Mouse (Mus musculus): ENCODE results near the gene Fblim1. TPM values are rescaled to one million over a fixed set of nuclear protein-coding genes. Genes with fewer than 3 reads are reported as not detected.
A peak's percentile ranks its signal among the peaks of the same experiment; 100 is the strongest.

Gene Fblim1
- total RNA-seq, 2 experiments from 2014 or later: not detected

DNA sequence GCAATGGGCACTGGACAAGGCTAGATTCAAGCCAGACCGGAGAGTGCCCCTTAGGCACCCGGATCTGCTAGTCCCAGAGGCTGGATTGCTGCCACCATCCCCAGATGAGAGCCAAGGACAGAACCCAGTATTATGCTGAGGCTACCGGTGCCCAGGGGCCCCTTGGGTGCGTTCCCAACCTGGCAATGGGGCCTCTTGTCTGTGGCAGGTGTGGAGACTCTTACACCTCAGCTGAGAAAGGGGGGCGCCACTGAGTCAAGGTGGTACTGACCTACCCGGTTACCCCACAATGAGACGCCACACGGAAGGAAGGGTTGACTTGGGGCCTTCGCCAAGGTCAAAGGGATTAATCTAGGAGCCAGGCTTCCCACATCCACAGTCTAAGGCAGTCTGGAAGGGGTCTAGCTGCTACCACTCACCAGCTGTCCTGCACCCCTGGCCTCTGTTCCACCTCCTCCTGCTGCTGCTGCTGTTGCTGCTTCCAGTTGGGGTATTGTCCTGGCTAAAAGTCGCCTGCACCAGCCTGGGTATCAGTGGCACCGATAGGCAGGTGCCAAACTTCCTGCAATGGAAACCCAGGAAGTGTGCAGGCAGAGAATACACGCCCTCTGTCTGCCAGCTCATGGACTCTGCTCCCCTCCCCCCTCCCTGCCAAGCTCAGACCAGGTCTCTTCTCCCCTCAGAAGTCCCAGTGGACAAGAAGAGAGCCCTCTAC, 4.6 kb downstream of the Fblim1 start:
- ATAC-seq (ENCODE audit: poor library complexity, severe bottlenecking): no peak

DNA sequence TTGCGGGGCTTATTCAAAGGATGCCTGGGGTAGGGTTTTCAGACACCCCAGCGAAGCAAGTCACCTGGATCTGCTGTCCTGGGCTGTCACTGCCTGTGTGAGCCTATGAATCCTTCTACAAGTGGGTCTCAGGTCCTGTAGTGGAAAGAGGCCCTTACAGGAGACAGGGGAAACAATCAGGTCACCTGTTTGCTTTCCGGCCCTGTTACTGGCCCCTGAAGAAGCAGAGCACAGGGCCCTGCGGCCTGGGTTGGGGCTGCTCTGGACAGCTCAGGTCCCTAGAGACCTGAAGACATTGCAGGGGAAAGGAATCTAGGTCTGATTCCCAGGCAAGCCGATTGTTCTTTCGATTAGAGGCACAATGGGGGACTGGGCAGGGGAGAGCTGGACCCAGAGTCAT, 5.5 kb downstream of the Fblim1 start:
- ATAC-seq (ENCODE audit: poor library complexity, severe bottlenecking): no peak

DNA sequence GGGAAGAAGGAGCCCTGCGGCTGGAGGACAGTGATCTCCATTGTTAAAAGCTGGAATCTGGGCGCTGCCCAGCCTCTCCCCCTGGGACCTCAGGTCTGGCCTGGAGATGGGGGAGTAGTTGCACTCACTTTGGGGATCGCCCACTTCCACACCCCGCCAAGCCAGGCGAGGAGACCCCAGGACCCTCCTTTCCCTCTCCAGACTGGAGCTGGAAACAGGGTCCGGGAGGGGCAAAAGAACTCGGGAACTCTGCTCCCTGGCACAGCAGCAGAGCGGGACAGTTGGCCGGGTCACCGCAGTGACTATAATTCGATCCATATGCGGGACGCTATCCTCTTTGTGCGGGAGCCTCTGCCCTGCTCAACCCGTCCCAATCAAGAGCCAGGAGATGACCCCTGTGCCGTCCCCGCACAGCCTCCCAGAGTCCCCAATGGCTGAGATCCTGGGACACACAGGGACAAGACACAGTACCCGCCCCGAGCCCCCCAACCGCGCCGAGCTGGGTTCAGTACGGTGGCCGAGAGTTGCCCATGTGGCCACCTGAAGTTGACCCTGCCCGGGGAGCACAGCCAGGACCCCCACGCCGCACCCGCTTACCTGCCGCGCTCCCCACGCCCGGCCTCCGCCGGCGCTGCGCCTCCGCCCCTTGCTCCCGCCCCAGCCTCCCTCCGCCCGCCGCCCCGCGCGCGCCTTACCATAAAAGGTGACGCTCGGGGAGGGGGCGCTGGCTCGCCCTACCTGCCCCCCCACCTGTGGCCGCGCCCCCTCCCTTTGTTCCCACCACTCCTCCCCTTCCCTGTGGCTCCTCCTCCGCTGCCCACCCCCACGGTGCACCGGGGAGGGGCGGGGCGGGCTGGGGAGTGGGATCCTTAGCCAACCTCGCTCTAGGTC, 6.4 kb downstream of the Fblim1 start:
- no peak for ATAC-seq (ENCODE audit: poor library complexity, severe bottlenecking)

DNA sequence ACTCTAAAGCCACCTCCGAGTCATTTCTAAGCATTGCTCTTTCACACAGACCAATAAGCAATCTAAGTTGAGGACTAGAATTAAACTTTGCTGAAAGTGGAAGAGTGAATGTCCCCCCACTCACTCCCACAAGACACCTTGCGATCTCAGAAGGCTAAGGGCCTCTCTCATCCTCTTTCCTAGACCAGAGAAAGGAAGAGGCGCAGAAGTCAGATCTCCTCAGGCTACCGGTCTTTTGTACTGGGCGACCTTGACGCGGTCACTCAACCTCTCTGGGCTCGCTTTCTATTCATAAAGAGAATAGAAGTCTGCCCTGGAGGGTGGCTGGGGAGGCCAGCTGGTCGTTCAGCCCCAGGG, 7.0 kb downstream of the Fblim1 start:
- ATAC-seq (ENCODE audit: poor library complexity, severe bottlenecking): no peak

DNA sequence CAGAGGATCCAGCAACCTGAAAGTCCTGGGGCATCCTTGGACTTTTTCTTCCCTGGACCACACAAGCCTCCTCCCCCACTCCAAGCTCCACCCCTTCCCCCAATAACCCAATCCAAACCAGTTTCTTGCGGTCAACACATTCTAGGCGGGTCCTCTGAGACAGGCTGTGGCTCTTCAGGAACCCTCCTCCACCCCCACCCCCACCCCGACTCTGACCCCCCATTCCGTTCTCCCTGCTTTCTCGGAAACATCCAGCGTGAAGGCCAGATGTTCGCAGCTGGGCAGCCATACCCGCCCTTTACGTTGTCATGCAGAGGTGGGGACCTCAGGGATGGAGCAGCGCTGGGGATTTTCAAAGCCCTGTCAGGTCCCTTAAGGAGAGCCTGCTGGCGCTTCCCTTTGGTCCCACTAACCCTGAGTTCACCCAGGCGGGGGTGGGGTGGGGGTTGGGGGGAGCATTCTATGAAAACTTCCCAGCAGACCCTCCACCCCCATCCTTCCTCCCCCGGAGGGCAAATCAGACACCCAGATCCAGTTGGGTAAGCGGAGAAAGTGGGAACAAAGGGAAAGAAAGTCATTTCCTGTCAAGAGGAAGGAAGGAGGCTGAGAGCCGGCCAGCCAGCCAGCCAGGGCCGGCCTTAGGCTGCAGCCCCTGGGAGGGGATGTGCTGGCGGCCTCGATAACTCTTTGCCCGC, 7.5 kb downstream of the Fblim1 start:
- ATAC-seq (ENCODE audit: poor library complexity, severe bottlenecking): no peak

DNA sequence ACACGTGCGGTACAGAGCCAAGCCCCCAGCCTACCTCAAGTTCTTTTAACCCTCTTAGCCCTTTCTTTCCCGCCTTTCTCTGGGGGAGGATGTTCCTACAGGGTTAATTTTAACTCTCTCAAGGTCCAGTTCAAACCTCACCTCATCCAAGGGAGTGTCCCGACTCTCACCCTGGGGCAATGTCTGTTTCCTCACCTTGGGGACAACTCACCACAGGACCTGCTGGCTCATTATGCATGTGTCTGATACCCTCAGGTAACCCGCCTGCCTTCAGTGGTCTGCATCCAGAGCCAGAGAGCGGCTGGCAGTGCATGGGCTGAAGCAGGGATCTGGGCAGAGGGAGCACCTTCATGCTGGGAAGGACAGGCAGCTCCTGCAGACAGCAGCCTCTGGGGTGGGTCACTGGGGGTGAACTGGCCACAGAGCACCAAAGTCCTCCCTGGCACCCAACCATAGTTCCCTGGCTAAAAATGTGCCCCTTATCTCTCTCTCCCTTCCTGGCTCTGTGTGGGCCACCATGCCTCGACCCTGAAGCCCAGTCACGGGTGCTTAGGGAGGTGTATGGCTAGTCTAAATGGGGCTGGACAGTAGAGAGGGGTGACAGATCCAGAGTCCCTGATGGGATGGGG, 9.1 kb downstream of the Fblim1 start:
- ATAC-seq (ENCODE audit: poor library complexity, severe bottlenecking): no peak

DNA sequence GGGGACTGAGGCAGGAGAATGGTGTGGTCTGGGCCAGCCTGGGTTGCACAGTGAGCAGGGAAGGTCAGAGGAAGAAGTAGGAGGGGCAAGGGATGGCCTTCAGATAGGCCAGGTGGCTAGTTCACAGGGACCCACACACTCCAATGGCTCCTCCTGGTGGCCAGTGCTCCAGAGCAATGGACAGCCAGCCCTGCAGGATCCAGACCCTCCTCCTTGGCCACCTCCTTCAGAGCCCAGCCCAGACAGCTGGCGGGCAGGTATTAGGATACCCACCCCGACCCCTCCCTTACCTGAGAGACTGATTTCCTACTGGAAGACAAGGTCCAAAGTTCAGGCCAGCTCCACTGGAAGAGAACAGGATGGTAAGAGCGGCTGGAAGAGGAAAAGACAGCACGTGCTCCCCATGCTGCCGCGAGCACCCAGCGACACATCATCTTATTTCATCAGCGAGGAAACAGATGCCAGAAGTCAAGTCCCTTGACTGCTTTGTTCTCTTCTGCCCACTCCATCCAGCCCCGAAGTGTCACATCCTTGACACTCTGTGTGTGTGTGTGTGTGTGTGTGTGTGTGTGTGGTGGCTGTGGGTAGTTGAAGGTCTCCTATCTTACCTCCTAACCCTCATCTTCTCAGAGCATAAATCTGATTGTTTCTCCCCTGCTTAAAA, 10.2 kb downstream of the Fblim1 start:
- ATAC-seq (ENCODE audit: poor library complexity, severe bottlenecking): no peak

DNA sequence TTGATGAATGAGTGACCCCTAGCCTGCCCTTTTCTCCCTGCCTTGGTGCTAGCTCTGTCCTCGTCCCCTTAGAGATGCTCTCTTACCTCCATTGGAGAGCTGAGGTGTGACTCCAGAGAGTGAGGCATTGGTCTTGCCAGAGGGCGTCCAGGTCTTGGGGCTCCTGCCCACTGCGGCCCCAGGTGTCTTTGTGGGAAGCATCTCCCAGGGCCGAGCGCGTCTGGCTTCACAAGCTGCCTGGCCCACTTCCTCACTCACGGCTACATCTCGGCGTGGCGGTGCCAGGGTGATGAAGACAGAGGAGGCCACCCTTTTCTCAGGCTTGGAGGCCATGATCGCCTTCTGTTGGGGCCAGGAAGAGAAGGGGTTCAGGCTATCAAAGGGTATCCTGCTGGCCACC, 10.8 kb downstream of the Fblim1 start:
- ATAC-seq (ENCODE audit: poor library complexity, severe bottlenecking): no peak

DNA sequence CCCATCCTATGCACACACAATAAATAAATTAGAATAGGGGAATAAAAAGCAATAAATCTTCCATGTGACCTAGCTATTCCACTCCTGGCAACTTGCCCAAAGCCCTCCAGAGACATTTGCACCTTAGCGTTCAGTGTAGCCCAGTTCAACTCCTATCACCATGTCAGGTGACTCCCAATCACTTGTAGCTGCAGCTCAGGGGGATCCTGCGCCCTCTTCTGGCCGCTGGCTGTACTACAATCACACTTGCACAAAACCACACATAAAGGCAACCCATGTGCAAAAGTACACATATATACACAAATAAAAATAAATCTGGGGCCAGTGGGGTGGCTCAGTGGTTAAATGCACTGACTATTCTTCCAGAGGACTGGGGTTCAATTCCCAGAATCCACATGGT, 14.3 kb downstream of the Fblim1 start:
- ATAC-seq (ENCODE audit: poor library complexity, severe bottlenecking): peak; percentile 49; the same call in 1 of the 2 replicates

DNA sequence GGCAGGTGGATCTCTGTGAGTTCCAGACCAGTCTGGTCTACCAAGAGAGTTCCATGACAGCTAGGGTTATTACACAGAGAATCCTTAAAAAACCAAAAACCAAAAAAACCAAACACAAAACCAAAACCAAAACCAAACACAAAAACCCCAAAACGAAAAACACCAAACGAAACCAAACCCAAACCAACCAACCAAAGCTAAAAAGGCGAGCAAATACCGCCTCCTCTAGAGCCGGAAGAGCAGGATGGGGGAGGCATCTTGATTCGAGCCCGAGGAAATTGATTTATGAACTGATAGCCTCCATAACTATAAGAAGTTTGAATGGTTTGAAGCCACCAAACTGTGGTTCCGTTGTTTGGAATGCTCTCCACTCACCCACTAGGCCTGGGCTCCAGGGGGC, 22.0 kb downstream of the Fblim1 start:
- no peak for ATAC-seq (ENCODE audit: poor library complexity, severe bottlenecking)

DNA sequence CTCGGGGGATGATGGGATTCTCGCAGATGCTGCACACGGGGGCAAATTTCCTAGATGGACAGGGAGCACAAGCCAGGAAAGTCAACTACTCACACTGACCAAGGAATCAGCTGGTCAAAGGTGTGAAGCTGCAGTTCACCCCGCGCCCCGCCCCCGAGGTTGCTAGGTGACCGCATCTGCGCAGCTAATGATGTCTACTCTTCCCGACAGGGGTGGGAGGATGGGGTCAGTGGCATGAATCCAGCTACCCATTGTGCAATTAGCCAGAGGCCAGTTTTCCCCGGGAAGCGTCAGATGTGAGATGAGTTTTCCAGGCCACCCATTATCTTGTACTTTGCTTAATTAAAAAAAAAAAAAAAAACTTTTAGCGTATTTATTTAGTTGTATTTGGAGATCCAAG, 24.8 kb downstream of the Fblim1 start:
- no peak for ATAC-seq (ENCODE audit: poor library complexity, severe bottlenecking)

DNA sequence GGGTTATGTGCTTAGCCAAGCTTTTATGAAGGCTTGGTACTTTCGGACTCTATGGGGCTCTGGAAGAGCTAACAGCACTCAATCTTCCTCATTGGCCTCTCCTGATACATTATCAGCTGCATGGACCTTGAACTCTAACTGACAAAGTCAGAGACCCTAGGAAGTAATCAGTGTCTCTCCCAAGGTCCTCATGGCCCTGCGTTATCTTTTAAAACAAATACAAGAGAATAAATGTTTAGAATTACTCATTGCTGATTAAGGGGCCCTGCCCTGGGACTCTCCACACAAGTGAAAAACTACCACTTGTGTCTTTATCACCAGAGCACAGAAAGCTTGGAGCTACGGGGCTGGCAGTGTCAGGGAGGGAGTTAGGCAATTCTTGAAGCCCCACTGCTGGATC, 27.1 kb downstream of the Fblim1 start:
- no peak for ATAC-seq (ENCODE audit: poor library complexity, severe bottlenecking)

DNA sequence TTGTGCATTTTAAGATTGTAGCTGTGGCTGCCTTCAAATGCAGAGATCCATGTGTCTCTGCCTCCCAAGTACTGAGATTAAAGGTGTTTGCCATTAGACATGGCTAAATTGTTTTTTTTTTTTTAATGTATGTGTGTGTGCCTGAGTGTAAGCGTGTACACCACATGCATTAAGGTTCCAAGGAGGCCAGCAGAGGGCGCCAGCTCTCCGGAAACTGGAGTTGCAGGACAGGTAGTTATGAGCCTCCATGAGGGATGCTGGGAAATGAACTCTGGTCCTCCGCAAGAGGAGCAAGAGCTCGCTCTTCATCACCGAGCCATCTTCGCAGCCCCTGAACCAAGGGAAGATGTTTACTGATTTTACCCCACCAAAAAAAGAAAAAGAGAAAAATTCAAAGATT, 29.0 kb downstream of the Fblim1 start:
- ATAC-seq (ENCODE audit: poor library complexity, severe bottlenecking): no peak

DNA sequence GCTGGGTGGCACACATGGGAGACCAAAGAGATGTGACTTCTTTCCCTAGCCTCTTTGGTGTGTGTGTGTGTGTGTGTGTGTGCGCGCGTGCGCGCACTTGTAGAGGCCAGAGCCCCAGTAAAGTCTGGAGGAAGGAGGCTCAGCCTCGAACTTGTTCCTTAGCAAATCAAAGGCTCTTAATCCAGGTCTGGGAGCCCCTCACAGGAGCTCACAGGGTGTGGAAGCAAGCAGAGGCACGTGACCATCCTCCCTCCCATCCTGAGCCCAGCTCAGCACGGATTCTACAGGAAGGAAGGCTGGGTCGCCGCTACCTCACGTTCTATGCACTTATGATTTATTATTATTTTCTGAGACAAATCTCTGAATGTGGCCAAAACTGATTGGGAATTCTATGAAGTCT, 29.5 kb downstream of the Fblim1 start:
- no peak for ATAC-seq (ENCODE audit: poor library complexity, severe bottlenecking)

DNA sequence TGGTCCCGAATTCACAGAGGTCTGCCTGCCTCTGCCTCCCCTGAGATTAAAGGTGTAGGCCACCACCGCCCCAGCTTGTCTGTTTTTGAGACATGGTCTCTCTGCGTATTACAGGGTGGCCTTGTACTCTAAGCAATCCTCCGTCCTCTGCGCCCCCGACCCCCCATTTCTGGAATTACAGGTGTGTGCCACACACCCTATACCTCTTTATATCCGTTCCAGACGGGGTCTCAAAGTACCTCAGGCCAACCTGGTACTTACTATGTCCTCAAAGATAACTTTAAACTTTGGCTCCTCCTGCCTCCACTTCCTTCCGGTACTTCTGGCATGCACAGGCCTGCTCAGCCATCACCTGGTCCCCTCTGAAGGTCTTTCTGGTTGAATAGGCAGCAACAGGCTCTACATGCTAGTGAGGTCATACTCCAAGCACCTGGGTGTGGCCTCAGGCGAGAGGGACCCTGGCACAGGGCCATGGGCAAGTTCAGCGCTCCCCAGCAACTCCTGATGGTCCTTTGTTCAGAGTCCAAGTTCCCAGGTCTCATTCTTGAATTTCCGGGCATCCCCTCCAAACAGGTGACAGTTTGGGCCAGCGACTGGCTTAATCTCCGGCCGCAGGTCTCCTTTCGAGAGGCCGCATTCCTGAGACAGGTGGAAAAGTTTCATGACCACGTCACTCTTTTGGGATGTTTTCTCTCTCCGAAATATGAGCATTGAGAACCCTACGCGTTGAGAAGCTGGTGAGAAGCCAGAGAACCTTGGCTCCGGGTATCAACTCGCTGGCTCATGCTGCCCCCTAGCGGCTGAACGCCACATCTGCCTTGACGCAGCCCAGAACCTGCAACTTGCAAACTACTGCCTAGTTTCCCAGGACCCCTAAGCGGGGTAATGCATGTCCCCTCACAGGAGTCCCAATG, 30.9 kb downstream of the Fblim1 start:
- peak; percentile 57 for ATAC-seq (ENCODE audit: poor library complexity, severe bottlenecking)

DNA sequence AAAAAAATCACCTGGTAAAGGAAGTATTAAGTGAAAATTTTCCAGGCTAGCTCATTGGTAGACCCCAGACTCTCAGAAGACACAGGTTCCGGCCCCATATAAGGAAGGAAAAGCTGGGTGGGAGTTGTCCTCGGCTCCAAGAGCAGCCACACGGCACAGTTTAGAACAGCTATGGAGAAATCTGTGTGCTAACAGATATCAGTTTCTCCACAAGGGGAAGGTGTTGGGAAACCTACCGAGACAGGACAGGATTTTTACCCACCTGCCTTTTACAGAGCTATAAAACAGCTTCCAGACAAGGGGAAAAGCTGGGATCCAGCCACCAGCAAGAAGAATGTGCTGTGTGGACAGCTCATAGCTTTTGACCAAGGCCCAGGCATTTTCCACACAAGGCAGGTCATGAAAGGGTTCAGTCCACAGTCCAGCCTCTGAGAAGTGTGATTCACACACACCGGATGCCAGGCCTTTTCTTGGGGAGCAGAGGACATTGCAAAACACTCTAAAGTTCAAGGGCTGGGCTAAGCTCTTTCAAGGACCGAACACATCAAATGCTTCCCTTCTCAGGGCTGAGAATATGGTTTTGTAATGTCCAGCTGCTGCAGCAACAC, 32.4 kb downstream of the Fblim1 start:
- peak; percentile 72 for ATAC-seq (ENCODE audit: poor library complexity, severe bottlenecking)

DNA sequence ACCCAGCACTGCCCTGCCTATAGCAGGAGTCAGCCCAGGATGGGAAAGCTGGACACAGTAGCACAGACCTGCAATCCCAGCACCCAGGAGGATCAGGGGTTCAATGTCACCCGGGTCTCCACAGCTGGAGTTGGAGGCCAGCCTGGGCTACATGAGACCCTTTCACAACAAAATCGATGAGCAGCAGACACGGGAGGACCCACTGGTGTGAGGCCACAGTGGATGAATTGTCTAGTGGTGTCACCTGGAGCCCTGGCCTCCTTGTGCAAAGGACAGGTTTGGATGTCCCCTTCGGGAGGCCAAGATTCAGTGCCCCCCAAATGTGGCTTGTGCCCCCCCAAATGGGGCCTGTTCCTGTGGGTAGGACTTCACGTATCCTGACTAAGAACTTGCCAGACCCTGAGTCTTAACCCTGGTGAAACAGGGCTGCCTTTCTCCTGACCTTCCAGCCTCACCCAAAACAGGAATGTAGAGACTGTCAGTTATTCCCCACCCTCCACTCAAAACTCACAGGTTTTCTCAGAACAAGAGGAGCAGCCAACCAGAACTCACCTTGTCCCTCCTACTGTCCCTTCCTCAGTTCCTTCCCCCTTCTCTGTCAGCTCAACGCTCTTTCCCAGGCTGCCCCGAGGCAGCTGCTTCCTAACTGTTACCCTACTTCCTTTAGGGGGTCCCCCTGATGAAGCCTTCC, 33.1 kb downstream of the Fblim1 start:
- ATAC-seq (ENCODE audit: poor library complexity, severe bottlenecking): peak; percentile 43

DNA sequence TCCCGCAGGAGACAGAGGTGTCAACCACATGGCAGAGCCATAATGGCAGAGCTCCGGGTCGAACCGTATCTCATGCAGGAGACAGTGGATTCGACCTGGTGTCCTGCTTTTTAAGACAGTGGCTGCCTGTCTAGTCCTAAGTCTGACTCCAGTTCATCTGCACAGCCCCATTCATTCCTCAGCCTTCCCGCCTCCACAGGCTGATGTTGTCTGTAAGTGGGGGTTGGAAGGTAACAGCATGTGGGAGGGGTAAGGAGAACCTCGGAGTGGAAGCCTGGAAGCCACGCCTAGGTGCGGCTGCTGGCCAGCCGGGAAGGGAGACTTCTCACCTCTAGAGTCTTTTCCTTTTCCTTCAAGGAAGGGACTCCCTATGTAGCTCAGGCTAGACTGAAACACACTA, 34.0 kb downstream of the Fblim1 start:
- no peak for ATAC-seq (ENCODE audit: poor library complexity, severe bottlenecking)

DNA sequence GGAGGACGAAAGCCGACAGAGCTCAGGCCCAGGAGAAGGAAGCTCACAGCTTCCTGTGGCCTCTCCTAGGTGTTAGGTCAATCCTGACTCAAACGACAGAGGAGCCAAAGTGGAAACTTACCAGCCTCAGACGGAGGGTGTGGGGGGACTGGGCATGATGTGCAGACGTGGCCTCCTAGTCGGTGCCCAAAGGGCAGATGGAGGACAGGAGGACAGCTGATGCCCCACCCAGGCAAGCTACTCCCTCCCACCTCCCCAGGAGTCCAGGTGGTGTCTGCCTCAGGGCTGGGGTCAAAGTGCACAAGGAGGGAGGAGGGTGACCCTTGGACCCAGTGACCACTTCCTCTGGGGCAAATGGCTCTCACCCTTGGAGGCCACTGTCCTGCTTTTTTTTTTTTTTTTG, 34.6 kb downstream of the Fblim1 start:
- ATAC-seq (ENCODE audit: poor library complexity, severe bottlenecking): 0 out of 2 replicates have a peak, but pooled peaks have one; percentile 8
